Mouse (Mus musculus) stomach, postnatal 0 days (tissue): ENCODE measurements around the gene Plekhn1.

ENCODE experiments used
- CTCF ChIP-seq: IDR thresholded peaks from 2 replicates; pipeline ENCODE4 v1.5.1; 2016; ENCODE audit warnings: antibody characterized with exemption, low read depth, mild to moderate bottlenecking, moderate library complexity
- EP300 ChIP-seq: optimal IDR thresholded peaks from 2 replicates; pipeline ENCODE3; 2016; ENCODE audit warnings: antibody characterized with exemption

DNA sequence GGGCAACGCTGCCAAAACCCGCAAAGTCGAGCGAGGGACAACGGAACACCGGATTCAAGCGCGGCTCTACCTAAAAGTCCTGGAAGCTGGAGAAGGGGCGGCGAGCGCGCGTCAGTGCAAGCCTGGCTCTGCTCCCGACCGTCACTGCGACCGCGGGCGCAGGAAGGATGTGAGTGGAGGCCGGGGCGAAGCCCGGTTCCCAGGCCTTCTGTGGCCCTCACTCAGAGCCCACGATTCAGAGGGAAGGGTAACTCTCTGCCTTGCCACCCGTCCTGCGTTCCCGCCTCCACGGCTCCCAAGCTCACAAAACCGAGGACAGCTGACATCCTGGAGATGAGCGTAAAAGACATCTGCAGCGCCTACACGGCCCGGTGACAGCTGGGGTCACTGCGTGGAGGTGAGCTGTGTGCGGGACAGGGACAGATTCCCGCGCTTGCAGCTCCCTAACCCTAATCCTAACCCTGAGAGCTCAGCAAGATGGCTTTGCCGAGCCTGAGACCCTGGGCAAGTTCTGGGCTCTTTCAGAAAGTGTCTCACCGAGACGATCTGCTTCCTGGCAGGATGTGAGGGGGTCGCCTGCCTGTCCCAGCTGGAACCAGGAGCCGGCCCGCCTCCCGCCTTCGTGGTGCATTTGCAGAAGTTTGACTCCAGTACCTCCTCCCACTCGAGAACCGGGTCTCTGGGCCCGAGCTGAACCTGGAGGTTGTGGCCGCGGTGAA lies 31.1 kb downstream of the Plekhn1 start:
- no peak for TF ChIP-seq CTCF
- TF ChIP-seq EP300 = no peak
